Mouse (Mus musculus): Measurements from ENCODE around the gene Gm20388.

DNA sequence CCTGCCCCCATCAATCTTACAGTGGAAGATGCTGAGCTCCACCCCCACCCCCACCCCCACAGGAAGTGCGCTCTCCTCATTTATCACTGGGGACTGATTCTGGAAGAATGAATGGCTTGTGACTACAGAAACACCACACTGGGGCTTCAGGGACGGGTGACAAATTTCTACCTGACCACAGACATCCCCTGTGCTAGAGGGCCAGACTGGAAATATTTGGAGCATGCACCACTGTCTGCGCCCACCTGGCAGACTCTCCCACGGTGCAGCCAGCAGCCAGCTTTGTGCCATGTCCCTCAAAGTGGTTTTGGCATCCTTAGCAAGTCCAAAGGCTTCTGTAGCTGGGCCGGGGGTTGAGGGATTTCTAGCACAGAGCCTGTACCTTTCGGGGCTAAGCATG is 997.0 kb downstream of the Gm20388 start:
- TF ChIP-seq POLR2A (IDR thresholded peaks at IDR 0.05; ENCODE audit: insufficient read depth, low read depth, low read length) = no peak
- TF ChIP-seq CTCF (IDR thresholded peaks at IDR 0.05; ENCODE audit: insufficient read depth, low read depth, low read length) = no peak

Data from olfactory bulb, adult 2 months (tissue).